Mouse (Mus musculus): ENCODE measurements around the gene Aurkb.
"Not testable (repeated sequence)": the region's sequence is repeated elsewhere in the genome, so short reads cannot be mapped to it uniquely, and the experiment has no call there.

Gene Aurkb

DNA sequence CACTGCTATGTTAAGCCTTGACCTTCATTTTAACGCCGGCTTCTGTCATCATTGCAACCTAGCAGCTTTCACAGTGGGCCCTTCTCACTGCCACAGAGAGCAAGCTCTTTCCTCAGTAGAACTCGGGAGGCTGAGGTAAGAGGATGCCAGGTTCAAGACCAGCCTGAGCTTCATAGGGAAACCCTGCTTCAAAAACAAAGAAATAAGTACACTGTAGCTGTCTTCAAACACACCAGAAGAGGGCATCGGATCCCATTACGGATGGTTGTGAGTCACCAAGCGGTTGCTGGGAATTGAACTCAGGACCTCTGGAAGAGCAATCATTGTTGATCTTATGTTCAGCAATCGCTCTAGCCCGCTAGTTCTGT is 35.4 kb downstream of the Aurkb start:
- DNase-seq (ENCODE audit: low read depth) = no peak

DNA sequence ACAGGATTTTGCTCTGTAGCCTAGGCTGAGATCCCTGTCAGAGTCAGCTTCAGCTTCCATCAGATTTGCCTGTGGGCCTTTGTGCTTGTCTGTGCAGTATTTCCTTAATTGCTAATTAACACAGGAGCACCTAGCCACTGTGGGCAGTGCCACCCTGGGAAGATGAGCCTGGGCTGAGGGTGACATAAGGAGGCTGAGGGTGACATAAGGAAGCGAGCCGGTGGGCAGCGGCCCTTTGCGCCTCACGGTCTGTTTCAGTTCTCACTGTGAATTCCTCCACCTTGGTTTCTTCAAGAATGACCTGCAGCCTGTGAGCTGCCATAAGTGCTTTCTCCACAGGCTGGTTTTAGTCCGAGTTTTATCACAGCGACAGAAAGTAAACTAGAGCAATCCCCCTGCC is 36.2 kb downstream of the Aurkb start:
- no peak for DNase-seq (ENCODE audit: low read depth)

DNA sequence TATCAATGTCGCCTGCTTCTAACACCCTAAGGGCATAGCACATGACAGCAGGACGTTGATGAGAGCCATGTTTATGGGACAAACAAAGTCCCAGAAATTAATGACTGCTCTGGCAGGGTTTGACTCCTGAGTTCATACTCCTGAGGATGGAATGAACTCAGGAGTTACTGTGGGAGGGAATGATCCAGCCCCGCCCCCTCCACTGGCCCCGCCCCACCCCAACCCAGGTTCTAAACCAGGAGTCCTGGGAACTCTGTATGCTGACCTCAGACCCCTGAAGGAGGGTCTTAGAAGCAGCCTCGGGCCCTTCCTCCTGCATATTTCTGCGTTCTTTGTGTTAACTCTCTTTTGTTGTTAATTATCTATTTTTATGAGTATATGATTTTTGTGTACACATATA is 40.2 kb downstream of the Aurkb start:
- no peak for DNase-seq (ENCODE audit: low read depth)

DNA sequence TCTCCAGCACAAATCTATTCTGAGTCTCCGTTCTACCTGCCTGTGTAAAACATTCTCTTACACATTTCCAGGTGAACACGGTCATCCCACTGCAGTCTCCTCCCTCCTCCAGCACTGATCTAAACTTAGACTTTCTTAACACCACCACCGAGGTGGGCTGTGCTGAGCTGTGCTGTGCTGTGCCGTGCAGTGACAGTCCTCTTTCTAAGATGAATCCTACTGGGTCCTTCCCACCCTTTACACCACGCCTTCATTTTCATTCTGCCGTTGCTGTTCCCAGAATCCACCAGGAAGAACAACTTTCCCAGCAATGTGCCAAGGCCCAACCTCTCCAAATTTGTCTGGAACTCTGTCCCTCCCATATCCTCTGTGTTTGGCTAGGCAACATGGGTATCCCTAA is 40.9 kb downstream of the Aurkb start:
- DNase-seq (ENCODE audit: low read depth) = no peak

DNA sequence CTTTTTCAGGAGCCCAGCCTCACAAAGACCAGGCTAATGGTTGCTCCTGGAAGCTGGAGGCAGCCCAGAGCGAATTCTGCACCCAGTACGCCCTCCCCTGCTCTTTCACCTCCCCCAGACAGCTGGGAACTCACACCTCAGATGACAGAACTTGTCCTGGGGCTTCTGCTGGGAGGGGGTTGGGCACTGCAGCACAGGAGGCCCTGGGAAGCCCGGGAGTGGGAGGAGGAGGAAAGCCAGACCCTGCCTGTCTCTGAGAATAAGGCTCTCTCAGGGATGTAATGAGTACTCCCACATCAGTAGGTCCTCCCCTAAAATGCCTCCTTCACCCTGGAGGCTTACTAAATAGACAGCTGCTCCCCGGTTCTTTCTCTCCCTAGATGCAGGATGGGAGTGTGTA is 41.6 kb downstream of the Aurkb start:
- no peak for DNase-seq (ENCODE audit: low read depth)

DNA sequence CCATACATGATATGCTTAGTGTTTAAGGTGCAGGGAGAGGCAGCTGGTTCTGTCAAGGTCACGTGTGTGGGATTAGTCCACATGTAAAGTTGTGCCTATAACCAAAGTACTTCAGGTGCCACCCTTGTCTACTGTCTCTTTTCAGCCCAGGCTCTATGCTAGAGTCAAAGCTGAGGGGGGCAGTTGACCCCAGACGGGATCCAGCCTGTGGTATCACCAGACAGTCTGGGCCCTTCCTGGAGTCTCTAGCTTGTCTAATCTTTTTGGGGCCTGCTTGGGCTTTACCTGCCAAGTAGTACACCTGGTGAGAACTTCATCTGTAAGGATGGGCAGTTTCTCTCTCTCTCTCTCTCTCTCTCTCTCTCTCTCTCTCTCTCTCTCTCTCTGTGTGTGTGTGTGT is 42.1 kb downstream of the Aurkb start:
- DNase-seq (ENCODE audit: low read depth) = no peak

DNA sequence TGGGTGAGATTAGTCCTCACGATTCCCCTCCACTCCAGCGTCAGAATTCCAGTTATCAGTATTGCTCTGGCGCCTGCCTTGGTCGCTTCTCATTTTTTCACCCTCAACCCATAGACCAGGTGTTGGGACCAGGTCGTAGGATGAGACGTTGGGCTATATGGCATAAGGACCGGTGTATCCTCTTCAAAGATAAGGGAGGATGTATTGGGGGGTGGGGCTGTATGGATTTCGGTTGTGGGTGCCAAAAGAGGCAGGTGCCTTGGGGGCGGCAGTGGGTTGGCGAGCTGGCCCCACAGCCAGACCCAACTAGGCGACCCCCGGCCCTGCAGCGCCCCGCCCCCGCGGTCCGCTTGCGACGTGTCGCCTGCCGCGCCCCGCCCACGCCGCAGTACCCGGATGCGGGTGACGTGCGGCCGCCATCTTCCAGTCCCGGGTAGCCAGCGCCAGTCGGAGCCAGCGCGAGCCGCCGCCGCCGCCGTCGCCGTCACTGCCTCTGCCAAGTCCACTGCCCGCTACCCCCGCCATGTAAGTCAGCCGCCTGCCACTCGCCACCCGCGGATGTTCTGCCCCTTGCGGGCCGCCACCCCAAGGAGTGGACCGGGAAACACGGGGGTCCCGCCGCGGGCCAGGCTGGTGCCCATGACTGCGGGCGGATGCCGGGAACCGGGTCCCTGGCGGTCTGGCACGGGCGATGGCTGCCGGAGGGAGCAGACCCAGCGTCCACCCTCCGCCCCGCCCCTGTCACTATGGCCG is 42.8 kb downstream of the Aurkb start, which contains the start of gene Vamp2:
Gene Vamp2, plus strand, starts transcription at position 388 of the 753 bp plus-strand sequence.
- DNase-seq (ENCODE audit: low read depth) = peak; percentile 73

DNA sequence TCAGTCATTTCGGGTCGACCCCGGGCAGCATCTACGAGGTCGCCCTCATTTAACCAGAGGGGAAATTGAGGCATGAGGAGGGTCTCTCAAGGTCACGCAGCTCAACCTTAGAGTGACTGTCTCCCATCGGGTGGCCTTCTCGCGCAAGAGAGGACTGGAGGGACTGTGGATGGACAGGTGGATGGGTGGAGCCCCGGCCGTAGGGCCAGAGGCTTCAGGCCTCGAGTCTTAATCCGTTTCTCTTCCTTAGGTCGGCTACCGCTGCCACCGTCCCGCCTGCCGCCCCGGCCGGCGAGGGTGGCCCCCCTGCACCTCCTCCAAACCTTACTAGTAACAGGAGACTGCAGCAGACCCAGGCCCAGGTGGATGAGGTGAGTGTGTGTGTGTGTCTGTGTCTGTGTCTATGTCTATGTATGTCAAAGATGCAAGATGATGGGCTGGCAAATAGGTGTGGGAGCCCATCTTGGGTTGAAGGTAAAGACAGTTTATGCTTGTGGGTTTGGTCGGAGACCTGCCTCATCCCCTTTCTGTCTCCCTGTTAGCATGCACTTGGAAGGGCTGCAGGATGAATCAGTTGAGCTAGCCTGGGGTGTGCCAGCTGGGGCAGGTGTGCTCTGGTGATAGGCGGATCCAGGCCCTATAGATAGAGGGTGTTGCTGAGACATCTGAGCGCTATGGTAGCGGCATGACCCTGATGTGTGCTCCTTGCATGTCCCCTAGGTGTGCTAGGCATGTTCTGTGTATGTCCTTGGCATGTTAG is 43.6 kb downstream of the Aurkb start:
- no peak for DNase-seq (ENCODE audit: low read depth)

DNA sequence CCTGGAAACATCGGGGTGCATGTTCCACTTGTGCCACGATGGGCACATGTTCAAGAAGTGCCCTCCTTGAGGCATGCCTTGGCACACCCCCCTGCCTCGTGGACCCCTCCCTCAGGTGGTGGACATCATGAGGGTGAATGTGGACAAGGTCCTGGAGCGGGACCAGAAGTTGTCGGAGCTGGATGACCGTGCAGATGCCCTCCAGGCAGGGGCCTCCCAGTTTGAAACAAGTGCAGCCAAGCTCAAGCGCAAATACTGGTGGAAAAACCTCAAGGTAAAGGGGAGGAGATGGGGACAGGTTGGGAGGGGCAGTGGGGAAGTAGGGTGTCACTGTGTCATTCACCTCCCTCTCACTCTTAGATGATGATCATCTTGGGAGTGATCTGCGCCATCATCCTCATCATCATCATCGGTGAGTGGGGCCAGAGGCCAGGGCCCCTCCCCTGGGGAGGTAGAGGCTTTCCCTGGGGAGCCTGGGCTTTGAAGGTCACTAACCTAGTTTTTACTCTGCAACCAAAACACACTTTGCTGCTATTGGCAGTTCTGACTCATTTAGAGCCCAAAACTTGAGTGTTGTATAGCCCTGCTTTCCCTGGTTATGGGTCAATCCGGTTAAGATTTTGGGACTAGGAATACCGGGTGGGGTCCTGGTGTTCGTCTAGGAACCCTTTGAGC is 44.3 kb downstream of the Aurkb start:
- no peak for DNase-seq (ENCODE audit: low read depth)

DNA sequence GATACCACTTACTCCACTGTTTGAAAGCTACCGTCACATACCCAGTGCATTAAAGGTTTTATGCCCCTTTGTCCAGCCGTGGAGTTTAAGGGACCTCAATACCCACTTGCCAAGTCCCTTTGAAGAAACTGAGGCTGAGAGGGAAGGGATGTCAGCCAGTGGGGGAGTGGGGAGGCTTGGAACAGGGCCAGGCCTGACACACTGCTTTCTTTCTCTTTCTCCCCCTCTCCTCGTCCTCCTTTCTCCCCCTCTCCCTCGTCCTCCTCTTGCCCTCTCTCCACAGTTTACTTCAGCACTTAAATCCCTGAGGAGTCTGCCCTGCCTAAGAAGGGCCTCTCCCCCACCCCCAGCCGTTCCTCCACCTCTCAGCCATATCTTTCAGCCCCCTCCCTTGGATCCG is 44.9 kb downstream of the Aurkb start:
- DNase-seq (ENCODE audit: low read depth) = no peak

DNA sequence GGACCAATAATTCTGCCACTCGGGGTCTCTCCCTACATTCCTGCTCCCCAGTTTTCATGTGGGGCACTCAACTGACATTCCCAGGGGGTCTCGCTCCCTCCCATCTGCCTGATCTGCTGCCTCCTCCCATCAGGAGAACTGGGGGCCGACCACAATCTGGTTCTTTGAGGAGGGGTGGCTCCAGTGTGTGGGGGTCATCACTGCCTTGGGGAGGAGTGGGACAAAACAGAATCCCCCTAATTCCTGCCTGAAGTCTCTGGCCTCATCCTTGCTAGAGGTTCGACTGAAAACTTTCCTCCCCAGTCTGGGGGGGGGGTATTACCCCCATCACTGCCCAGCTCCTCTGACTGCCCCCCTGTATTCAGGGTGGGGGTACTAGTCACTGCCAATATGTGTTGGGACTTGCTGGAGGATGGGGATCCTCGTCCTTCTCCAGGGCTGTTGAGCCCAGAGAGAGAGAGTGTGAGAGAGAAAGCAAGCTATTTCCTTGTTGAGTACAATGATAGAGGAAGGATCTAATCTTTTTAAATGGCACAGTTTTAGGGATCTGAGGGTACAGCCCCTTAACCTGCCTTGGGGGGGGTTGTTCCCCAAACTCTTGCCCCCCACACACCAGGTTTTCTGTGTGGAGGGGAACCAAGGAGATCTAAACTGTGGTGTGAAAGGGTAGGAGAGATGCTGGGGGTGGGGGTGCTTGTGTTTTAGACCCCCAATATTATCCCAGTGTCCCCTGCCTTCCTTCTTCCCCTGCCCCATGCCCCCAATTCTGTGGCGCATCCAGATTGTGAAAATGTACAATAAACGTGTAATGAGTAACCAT is 46.3 kb downstream of the Aurkb start:
- no peak for DNase-seq (ENCODE audit: low read depth)

DNA sequence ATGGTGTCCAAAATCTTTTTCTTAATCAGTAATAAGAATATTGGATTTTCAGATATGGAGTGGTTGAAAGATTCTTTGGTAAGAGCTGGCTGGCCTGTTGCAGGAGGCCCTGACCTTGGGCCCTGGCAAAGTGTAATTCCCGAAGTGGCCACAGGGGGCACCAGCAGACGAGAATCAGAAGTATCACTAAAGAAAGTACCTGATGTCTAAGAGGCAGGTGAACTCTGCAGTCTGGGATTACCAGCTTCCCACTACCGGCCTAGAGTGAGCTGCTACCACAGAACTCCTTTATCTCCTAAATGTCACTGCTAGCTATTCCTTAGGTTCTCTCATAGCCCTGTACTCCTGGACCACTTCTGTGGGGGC is 46.9 kb downstream of the Aurkb start:
- DNase-seq (ENCODE audit: low read depth) = peak; percentile 76

DNA sequence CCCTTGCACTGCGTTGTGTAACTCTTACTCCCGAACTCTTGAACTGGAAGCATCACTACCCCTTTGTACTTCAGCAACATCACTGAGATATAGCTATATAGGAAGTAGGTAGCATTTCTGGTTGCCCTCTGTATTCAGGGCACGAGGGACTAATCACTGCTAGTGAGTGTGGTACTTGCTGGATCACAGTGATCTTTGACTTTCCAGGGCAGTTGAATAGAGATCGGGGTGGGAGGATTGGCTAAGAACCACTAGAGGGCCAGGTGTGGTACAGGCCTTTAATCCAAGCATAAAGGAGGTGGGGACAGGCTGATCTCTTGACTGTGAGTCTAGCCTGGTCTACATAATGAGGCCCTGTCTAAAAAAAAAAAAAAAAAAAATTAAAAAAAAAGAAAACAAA is 47.4 kb downstream of the Aurkb start:
- no peak for DNase-seq (ENCODE audit: low read depth)

DNA sequence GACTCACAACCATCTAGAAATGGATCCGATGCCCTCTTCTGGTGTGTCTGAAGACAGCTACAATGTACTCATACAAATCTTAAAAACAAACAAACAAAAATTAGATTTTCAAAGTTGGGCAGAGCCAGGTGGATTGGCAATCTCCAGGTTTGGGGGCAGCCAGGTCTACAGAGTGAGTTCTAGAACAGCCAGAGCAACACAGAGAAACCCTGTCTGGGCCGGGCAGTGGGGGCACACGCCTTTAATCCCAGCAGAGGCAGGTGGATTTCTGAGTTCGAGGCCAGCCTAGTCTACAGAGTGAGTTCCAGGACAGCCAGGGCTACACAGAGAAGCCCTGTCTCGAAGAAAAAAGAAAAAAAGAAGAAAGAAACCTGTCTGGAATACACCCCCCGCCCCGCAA is 48.4 kb downstream of the Aurkb start:
- DNase-seq (ENCODE audit: low read depth) = not testable (repeated sequence)

DNA sequence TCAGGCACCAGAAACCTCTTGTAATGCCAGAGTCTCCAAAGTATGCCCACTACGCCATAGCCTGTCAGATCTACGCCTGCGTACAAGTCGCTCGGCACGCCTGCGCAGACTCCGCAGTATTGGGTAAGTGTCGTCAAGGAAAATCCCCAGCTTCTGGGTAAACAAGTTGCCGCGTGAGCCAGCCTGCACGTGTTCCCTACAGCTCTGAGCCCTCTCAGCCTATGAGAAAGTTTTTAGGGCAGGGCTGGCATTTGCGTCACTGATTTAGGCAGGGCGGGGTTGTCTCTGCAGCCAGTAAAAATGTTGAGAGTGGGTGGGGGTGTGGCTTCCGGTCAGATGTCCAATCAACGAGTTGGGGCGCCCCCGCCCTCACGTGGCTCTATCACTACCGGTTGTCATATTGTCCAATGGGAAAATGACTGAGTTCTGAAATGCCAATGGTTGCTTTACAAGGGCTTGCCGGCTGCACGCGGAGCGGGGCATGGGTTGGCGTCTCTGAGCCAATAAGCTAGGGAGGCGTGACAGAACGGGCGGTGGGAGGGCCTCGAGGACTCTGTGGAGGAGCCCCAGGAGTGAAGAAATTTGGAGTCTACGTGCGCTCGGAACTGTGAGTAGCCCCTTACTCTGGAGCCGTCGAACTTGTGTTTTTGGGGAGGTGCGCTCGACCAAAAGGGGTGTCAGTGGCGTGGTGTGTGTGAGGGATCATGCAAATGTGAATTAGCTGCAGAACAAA is 49.4 kb downstream of the Aurkb start, which contains the start of gene Per1:
Gene Per1, plus strand, starts transcription at position 521 of the 733 bp plus-strand sequence.
- DNase-seq (ENCODE audit: low read depth) = peak; percentile 97

DNA sequence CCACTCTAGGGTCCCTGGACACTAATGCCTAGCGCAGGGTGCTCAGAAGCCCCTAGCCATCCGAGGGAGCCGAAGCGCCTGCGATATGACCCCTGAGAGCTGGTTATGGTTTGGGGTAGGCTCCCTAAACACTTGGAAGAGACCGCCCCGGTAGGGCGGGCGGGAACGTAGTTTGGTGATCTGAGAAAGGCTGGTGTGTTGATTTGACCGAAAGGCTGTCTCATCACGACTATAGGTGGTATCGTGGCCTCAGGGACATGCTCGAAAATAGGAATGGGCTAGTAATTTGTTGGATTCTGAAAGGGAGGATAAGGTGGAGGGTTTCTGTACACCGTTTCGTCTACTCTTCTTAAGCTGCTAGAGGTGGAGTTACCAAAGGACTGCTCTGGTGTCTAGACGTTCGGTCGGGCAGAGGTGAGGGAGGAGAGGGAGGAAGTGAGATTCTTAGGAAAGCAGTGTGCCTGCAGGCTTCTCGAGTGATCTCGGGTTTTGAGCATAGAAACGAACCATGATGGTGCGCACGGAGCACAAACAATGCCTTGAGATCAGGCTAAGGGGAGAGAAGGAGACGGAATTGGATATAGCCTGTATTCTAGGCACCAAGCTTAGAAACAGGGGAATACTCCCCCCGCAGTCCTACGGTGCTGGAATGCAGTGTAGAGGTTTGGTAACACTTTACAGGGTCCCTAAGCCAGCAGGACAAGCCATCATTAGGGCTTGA is 50.2 kb downstream of the Aurkb start:
- DNase-seq (ENCODE audit: low read depth) = no peak

DNA sequence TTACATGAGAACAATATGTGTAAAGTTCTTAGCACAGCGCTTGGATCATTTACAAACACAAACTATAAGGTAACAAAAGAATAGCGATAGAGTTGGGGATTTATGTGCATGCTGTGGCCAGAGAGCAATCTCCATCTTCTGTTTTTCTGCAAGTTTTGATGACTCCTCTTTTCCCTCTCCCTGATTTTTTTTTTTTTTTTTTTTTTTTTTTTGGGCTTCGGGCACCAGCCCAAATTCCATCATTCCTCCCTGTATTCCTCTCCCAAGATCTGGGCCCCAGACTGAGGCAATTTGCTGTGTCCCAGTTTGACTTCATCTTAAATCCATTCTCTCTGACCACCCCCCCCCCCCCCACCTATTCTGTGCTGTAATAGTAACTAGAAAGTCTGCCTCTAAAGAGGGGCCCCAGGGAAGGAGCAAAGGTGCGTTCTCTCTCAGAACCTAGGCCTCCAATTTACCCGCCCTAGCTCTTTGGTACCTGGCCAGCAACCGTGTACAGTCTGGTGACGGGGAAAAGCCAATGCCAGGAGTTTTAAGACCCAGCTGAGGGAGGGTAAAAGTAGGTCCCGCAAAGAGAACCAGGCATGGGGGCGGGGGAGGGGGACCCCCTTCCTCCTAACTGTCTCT is 51.0 kb downstream of the Aurkb start:
- no peak for DNase-seq (ENCODE audit: low read depth)

DNA sequence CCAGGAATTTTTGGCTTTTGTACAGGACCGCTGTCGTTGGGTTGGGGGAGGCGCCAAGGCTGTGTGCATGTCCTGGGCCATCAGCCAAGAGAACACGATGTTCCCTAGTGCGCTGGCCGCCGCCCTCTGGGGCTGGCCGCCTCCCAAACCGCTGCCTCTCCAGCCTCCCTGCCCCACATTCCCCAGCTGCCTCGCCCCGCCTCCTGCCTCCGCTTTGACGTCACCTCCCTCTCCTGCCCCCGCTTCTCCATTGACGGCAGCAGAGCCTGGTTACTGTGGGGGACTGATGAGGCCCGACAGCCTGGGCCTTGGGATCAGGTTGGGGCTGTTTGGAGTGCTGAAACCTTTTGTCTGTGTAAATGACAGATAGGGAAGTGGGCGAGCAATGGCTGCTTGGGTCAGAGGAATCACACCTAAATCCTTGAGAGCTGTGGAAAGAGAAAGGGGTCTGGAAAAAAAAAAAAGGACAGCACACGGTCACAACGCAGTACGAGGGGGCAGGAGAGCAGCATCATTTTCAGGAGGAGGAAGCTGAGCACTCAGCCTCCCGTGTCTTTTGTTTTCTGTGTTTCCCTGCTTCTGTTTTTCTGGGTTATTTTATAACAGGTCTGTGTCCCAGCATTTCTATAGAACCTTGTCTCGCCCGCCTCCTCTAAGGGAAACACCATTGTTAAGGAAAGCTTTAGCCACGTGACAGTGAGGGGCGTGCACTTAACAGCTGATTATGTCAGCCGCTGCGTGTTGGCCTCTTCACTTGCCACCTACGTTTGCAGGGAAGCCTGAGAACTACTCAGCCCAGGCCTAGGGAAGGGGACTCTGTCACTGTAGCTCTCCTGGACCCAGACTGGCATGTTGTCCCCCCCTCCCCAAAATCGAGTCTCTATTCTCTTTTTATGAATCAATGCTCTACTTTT is 51.8 kb downstream of the Aurkb start:
- DNase-seq (ENCODE audit: low read depth) = peak; percentile 90

Measured in c-Kit-positive CD71-negative TER-119-negative erythroid progenitor cells, embryonic 14.5 days (primary cell).